Mouse (Mus musculus) MEL (cell line): ENCODE measurements around the gene Fbxo9. TPM values are rescaled to one million over a fixed set of nuclear protein-coding genes. Genes with fewer than 3 reads are reported as not detected.
A peak's percentile ranks its signal among the peaks of the same experiment; 100 is the strongest.

Experiments used
- DNase-seq: peaks from one replicate; pipeline ENCODE4 v3.0.0; 2011; ENCODE audit warnings: low read depth, low spot score
- H3K27ac ChIP-seq: 2 replicates; pipeline ENCODE4 v1.5.1; 2012; ENCODE audit warnings: low read depth, mild to moderate bottlenecking, control low read depth, low read length, moderate library complexity; ENCODE audit not compliant: control insufficient read depth
- H3K27me3 ChIP-seq, 2 experiments: fragments of 150-350 bp in 1 of 2; sonication (generic) in 1 of 2; 2 replicates each; pipeline ENCODE4 v1.6.1; 2012; ENCODE audit warnings: low read length in 2 of 2, mild to moderate bottlenecking in 2 of 2, improper control_type of control experiment in 1 of 2, moderate library complexity in 1 of 2; ENCODE audit not compliant: insufficient read depth in 2 of 2, control insufficient read depth in 1 of 2
- H3K36me3 ChIP-seq, 2 experiments: 2 replicates each; pipeline ENCODE4 v1.6.1; 2012 to 2014; ENCODE audit warnings: low read length in 2 of 2, improper control_type of control experiment in 1 of 2, inconsistent platforms in 1 of 2, mild to moderate bottlenecking in 1 of 2; ENCODE audit not compliant: insufficient read depth in 2 of 2, control insufficient read depth in 1 of 2
- H3K4me1 ChIP-seq, 2 experiments: fragments of 150-350 bp in 1 of 2; sonication (generic) in 1 of 2; 2 replicates each; pipeline ENCODE4 v1.6.1; 2012; ENCODE audit warnings: low read length in 2 of 2, improper control_type of control experiment in 1 of 2, mild to moderate bottlenecking in 1 of 2; ENCODE audit not compliant: insufficient read depth in 2 of 2, control insufficient read depth in 1 of 2
- H3K4me3 ChIP-seq, 2 experiments: fragments of 150-350 bp in 1 of 2; sonication (generic) in 1 of 2; 2 replicates each; pipeline ENCODE4 v1.5.1; 2012; ENCODE audit warnings: low read depth in 2 of 2, low read length in 2 of 2, mild to moderate bottlenecking in 2 of 2, moderate library complexity in 2 of 2, control low read depth in 1 of 2, improper control_type of control experiment in 1 of 2; ENCODE audit not compliant: control insufficient read depth in 1 of 2, insufficient read depth in 1 of 2
- H3K79me2 ChIP-seq: 2 replicates; pipeline ENCODE4 v1.6.1; 2012; ENCODE audit warnings: mild to moderate bottlenecking, low read length, moderate library complexity; ENCODE audit not compliant: control insufficient read depth, poor library complexity, insufficient read depth
- H3K9ac ChIP-seq: 2 replicates; pipeline ENCODE4 v1.6.1; 2012; ENCODE audit warnings: low read depth, mild to moderate bottlenecking, control low read depth, low read length, moderate library complexity; ENCODE audit not compliant: control insufficient read depth, poor library complexity, severe bottlenecking
- H3K9me3 ChIP-seq: fragments of 150-350 bp; sonication (generic); replicated peaks from 2 replicates; pipeline ENCODE4 v1.6.1; 2012; ENCODE audit warnings: mild to moderate bottlenecking, low read length, improper control_type of control experiment, moderate library complexity; ENCODE audit not compliant: insufficient read depth
- BHLHE40 ChIP-seq: IDR thresholded peaks from 2 replicates; pipeline ENCODE4 v1.6.1; 2012; ENCODE audit warnings: low read depth, mild to moderate bottlenecking, inconsistent platforms, low read length, improper control_type of control experiment, borderline replicate concordance
- CHD1 ChIP-seq: IDR thresholded peaks from 2 replicates; pipeline ENCODE4 v1.6.1; 2012; ENCODE audit warnings: low read depth, mild to moderate bottlenecking, inconsistent platforms, low read length, improper control_type of control experiment
- CHD2 ChIP-seq: IDR thresholded peaks from 2 replicates; pipeline ENCODE4 v1.6.1; 2011; ENCODE audit warnings: low read length, improper control_type of control experiment
- CTCF ChIP-seq, 3 experiments: IDR thresholded peaks in 2 of 3; conservative IDR thresholded peaks in 1 of 3; 2 replicates each; pipeline ENCODE4 v1.5.1; 2011 to 2012; ENCODE audit warnings: low read length in 3 of 3, low read depth in 2 of 3, mild to moderate bottlenecking in 2 of 3, improper control_type of control experiment in 1 of 3, inconsistent platforms in 1 of 3, mixed read lengths in 1 of 3, moderate library complexity in 1 of 3; ENCODE audit not compliant: control insufficient read depth in 1 of 3, insufficient read depth in 1 of 3, poor library complexity in 1 of 3, severe bottlenecking in 1 of 3
- E2F4 ChIP-seq: IDR thresholded peaks from 2 replicates; pipeline ENCODE4 v1.6.1; 2011; ENCODE audit warnings: low read depth, low read length, improper control_type of control experiment, borderline replicate concordance
- ELF1 ChIP-seq: IDR thresholded peaks from 2 replicates; pipeline ENCODE4 v1.6.1; 2014; ENCODE audit warnings: low read depth, mild to moderate bottlenecking, inconsistent platforms, low read length, improper control_type of control experiment, moderate library complexity
- EP300 ChIP-seq, 2 experiments: IDR thresholded peaks; 2 replicates each; pipeline ENCODE4 v1.6.1; 2011; ENCODE audit warnings: improper control_type of control experiment in 2 of 2, low read length in 2 of 2, low read depth in 1 of 2, mild to moderate bottlenecking in 1 of 2
- ETS1 ChIP-seq: IDR thresholded peaks from 2 replicates; pipeline ENCODE4 v1.6.1; 2012; ENCODE audit warnings: low read depth, mild to moderate bottlenecking, inconsistent platforms, low read length, improper control_type of control experiment, moderate library complexity
- GATA1 ChIP-seq: IDR thresholded peaks from 2 replicates; pipeline ENCODE4 v1.6.1; 2011; ENCODE audit warnings: low read depth, low read length, improper control_type of control experiment
- HCFC1 ChIP-seq: IDR thresholded peaks from 2 replicates; pipeline ENCODE4 v1.6.1; 2012; ENCODE audit warnings: low read depth, mild to moderate bottlenecking, inconsistent platforms, low read length, improper control_type of control experiment, moderate library complexity
- JUND ChIP-seq: IDR thresholded peaks from 2 replicates; pipeline ENCODE4 v1.6.1; 2011; ENCODE audit warnings: low read depth, mild to moderate bottlenecking, improper control_type of control experiment, low read length
- KAT2A ChIP-seq: conservative IDR thresholded peaks from 2 replicates; pipeline ENCODE4 v1.6.1; 2012; ENCODE audit warnings: low read depth, low read length, improper control_type of control experiment, inconsistent platforms
- MAFK ChIP-seq: IDR thresholded peaks from 2 replicates; pipeline ENCODE4 v1.6.1; 2011; ENCODE audit warnings: low read depth, mild to moderate bottlenecking, low read length, improper control_type of control experiment, borderline replicate concordance
- MAX ChIP-seq: IDR thresholded peaks from 2 replicates; pipeline ENCODE4 v1.6.1; 2011; ENCODE audit warnings: low read length, improper control_type of control experiment
- MAZ ChIP-seq: IDR thresholded peaks from 2 replicates; pipeline ENCODE4 v1.6.1; 2012; ENCODE audit warnings: low read depth, mild to moderate bottlenecking, inconsistent platforms, low read length, improper control_type of control experiment
- MEF2A ChIP-seq: IDR thresholded peaks from 2 replicates; pipeline ENCODE4 v1.6.1; 2014; ENCODE audit warnings: low read depth, mild to moderate bottlenecking, inconsistent platforms, low read length, improper control_type of control experiment; ENCODE audit not compliant: poor library complexity, insufficient replicate concordance, severe bottlenecking; ENCODE audit errors: extremely low read depth
- MXI1 ChIP-seq: IDR thresholded peaks from 2 replicates; pipeline ENCODE4 v1.6.1; 2011; ENCODE audit warnings: mild to moderate bottlenecking, low read depth, low read length, improper control_type of control experiment
- MYB ChIP-seq: IDR thresholded peaks from 2 replicates; pipeline ENCODE4 v1.6.1; 2011; ENCODE audit warnings: mild to moderate bottlenecking, low read depth, low read length, improper control_type of control experiment
- MYC ChIP-seq: IDR thresholded peaks from 2 replicates; pipeline ENCODE4 v1.6.1; 2011; ENCODE audit warnings: low read depth, mild to moderate bottlenecking, low read length, improper control_type of control experiment, moderate library complexity
- NELFE ChIP-seq: IDR thresholded peaks from 2 replicates; pipeline ENCODE4 v1.6.1; 2011; ENCODE audit warnings: low read depth, low read length, improper control_type of control experiment
- NRF1 ChIP-seq: IDR thresholded peaks from 2 replicates; pipeline ENCODE4 v1.6.1; 2014; ENCODE audit warnings: low read depth, mild to moderate bottlenecking, inconsistent platforms, low read length, improper control_type of control experiment, moderate library complexity; ENCODE audit not compliant: poor library complexity, insufficient read depth, severe bottlenecking
- POLR2A ChIP-seq, 2 experiments: IDR thresholded peaks; 2 replicates each; pipeline ENCODE4 v1.6.1; 2011 to 2012; ENCODE audit warnings: low read length in 2 of 2, mild to moderate bottlenecking in 2 of 2, control low read depth in 1 of 2, improper control_type of control experiment in 1 of 2, low read depth in 1 of 2, moderate library complexity in 1 of 2; ENCODE audit not compliant: control insufficient read depth in 1 of 2, insufficient read depth in 1 of 2, poor library complexity in 1 of 2
- POLR2AphosphoS2 ChIP-seq: IDR thresholded peaks from 2 replicates; pipeline ENCODE4 v1.6.1; 2011; ENCODE audit warnings: low read length, improper control_type of control experiment
- POLR2AphosphoS5 ChIP-seq: IDR thresholded peaks from 2 replicates; pipeline ENCODE4 v1.6.1; 2012; ENCODE audit warnings: low read depth, borderline replicate concordance, mild to moderate bottlenecking, inconsistent platforms, low read length, moderate library complexity, mixed read lengths
- RAD21 ChIP-seq: IDR thresholded peaks from 2 replicates; pipeline ENCODE4 v1.6.1; 2011; ENCODE audit warnings: mild to moderate bottlenecking, low read depth, low read length, improper control_type of control experiment
- RCOR1 ChIP-seq: IDR thresholded peaks from 2 replicates; pipeline ENCODE4 v1.6.1; 2012; ENCODE audit warnings: low read depth, mild to moderate bottlenecking, inconsistent platforms, low read length, improper control_type of control experiment
- SIN3A ChIP-seq: IDR thresholded peaks from 2 replicates; pipeline ENCODE4 v1.6.1; 2012; ENCODE audit warnings: low read length, improper control_type of control experiment, inconsistent platforms
- SMC3 ChIP-seq: IDR thresholded peaks from 2 replicates; pipeline ENCODE4 v1.6.1; 2011; ENCODE audit warnings: low read depth, low read length, improper control_type of control experiment
- TBP ChIP-seq: IDR thresholded peaks from 2 replicates; pipeline ENCODE4 v1.8.0; 2011; ENCODE audit warnings: low read depth, low read length, improper control_type of control experiment
- TCF12 ChIP-seq: IDR thresholded peaks from 2 replicates; pipeline ENCODE4 v1.6.1; 2014; ENCODE audit warnings: low read depth, mild to moderate bottlenecking, inconsistent platforms, low read length, improper control_type of control experiment, moderate library complexity
- UBTF ChIP-seq: IDR thresholded peaks from 2 replicates; pipeline ENCODE4 v1.6.1; 2012; ENCODE audit warnings: low read depth, mild to moderate bottlenecking, inconsistent platforms, low read length, improper control_type of control experiment, moderate library complexity, borderline replicate concordance; ENCODE audit not compliant: insufficient read depth
- USF1 ChIP-seq: IDR thresholded peaks from 2 replicates; pipeline ENCODE4 v1.6.1; 2014; ENCODE audit warnings: low read depth, mild to moderate bottlenecking, inconsistent platforms, low read length, improper control_type of control experiment, moderate library complexity
- USF2 ChIP-seq, 2 experiments: IDR thresholded peaks; 2 replicates each; pipeline ENCODE4 v1.6.1; 2011 to 2012; ENCODE audit warnings: improper control_type of control experiment in 2 of 2, low read length in 2 of 2, borderline replicate concordance in 1 of 2, inconsistent platforms in 1 of 2, low read depth in 1 of 2, mild to moderate bottlenecking in 1 of 2; ENCODE audit not compliant: insufficient read depth in 1 of 2
- ZC3H11A ChIP-seq: IDR thresholded peaks from 2 replicates; pipeline ENCODE4 v1.6.1; 2012; ENCODE audit warnings: low read depth, mild to moderate bottlenecking, inconsistent platforms, low read length, improper control_type of control experiment
- ZKSCAN1 ChIP-seq: IDR thresholded peaks from 2 replicates; pipeline ENCODE4 v1.6.1; 2012; ENCODE audit warnings: low read depth, mild to moderate bottlenecking, inconsistent platforms, low read length, improper control_type of control experiment, moderate library complexity
- ZMIZ1 ChIP-seq: IDR thresholded peaks from 2 replicates; pipeline ENCODE4 v1.6.1; 2012; ENCODE audit warnings: low read depth, mild to moderate bottlenecking, inconsistent platforms, low read length, improper control_type of control experiment, moderate library complexity
- ZNF384 ChIP-seq: IDR thresholded peaks from 2 replicates; pipeline ENCODE4 v1.6.1; 2012; ENCODE audit warnings: low read depth, mild to moderate bottlenecking, inconsistent platforms, low read length, improper control_type of control experiment
- polyA plus RNA-seq, 2 experiments: library from polyadenylated mRNA; stranded (reverse) in 1 of 2; unstranded in 1 of 2; fragments of >175 nt in 1 of 2; fragments of >200 nt in 1 of 2; gene quantifications; 2 replicates each; pipeline versions ENCODE4 v1.2.1 to v1.2.4; 2012; ENCODE audit warnings: low replicate concordance in 2 of 2, low read depth in 1 of 2; ENCODE audit not compliant: insufficient read length in 2 of 2, insufficient read depth in 1 of 2, missing spikeins in 1 of 2
- total RNA-seq: library from RNA; depleted of rRNA; stranded (reverse); fragments of 300-350 nt; gene quantifications from 2 replicates; pipeline ENCODE4 v1.2.3, GENCODE M21; 2012; rRNA removed

Gene Fbxo9
- 47.0 and 56.0 TPM in 2 replicates for total RNA-seq
- polyA plus RNA-seq = 100 to 1,000 TPM in 1 of 2 experiments, 10 to 100 TPM in 1; 47.0 to 402 TPM

- Histone ChIP-seq H3K79me2 (peaks cover 30% of the 10 kb centered on the region), H3K36me3 (peaks cover 0 to 47% of the 10 kb centered on the region in 2 experiments; a peak in 2 of 4 replicates), H3K4me1 (peaks cover 12 to 42% of the 10 kb centered on the region in 2 experiments), H3K9ac (peak within 1 kb of the TSS; percentile 98), H3K4me3 (peak within 1 kb of the TSS; percentile 70 to 86), H3K9me3 (no peaks in the 10 kb centered on the region), H3K27me3 (no peaks in the 10 kb centered on the region), H3K27ac (peak within 1 kb of the TSS; percentile 99)
- DNase-seq = peak; percentile 98
- TF ChIP-seq POLR2AphosphoS5 (no peak), KAT2A (peak; percentile 92), MAFK (no peak), MAX (peak; percentile 20; the same call in 1 of the 2 replicates), USF2 (IDR thresholded peaks at IDR 0.05; ENCODE audit: borderline replicate concordance in 1 of 2, insufficient read depth in 1 of 2, low read depth in 1 of 2, low read length in 2 of 2) (no peak), HCFC1 (peak; percentile 95), UBTF (no peak), E2F4 (no peak), RAD21 (no peak), MEF2A (no peak), ELF1 (peak; percentile 83), CHD1 (no peak), BHLHE40 (no peak), USF1 (no peak), ETS1 (no peak; the same call in 1 of the 2 replicates), MYC (peak; percentile 69), CTCF (IDR thresholded peaks at IDR 0.05 in 2 of 3, conservative IDR thresholded peaks at IDR 0.05 in 1 of 3; ENCODE audit: control insufficient read depth in 1 of 3, insufficient read depth in 1 of 3, low read depth in 2 of 3, low read length in 3 of 3, poor library complexity in 1 of 3, severe bottlenecking in 1 of 3) (no peak), ZC3H11A (no peak), ZKSCAN1 (no peak), MXI1 (peak; percentile 67), SMC3 (no peak), NELFE (peak; percentile 16; the same call in 1 of the 2 replicates), SIN3A (peak; percentile 83), NRF1 (no peak), POLR2A (IDR thresholded peaks at IDR 0.05; ENCODE audit: control insufficient read depth in 1 of 2, insufficient read depth in 1 of 2, low read depth in 1 of 2, low read length in 2 of 2, poor library complexity in 1 of 2) (peak in 1 of 2 experiments; percentile 50; a peak in 2 of 4 replicates), TBP (no peak; the same call in none of the 2 replicates), GATA1 (no peak), JUND (no peak), RCOR1 (no peak), CHD2 (no peak), MAZ (peak; percentile 18; the same call in 1 of the 2 replicates), POLR2AphosphoS2 (0 out of 2 replicates have a peak, but pooled peaks have one; percentile 20), TCF12 (no peak), MYB (no peak), EP300 (IDR thresholded peaks at IDR 0.05; ENCODE audit: low read depth in 1 of 2, low read length in 2 of 2) (no peak), ZNF384 (no peak), ZMIZ1 (no peak)
Observed at GRCm38 (mm10) chr9:78108796-78109239, at the start of gene Fbxo9, which contains the start of gene Ick. Fbxo9 (minus strand) TSS chr9:78109065. Ick (plus strand) TSS chr9:78109192.
